Mouse (Mus musculus): ENCODE measurements around the gene Mbl2.
"Not testable (repeated sequence)": the region's sequence is repeated elsewhere in the genome, so short reads cannot be mapped to it uniquely, and the experiment has no call there.

GRCm38 (mm10) chr19:30209006-30209405 is 23.7 kb upstream of the Mbl2 start:
- not testable (repeated sequence) for TF ChIP-seq CTCF (IDR thresholded peaks at IDR 0.05; ENCODE audit: borderline replicate concordance, control insufficient read depth, extremely low read depth, insufficient read depth, low read length, poor library complexity); POLR2A (IDR thresholded peaks at IDR 0.05; ENCODE audit: control insufficient read depth, extremely low read depth, insufficient read depth, low read length, poor library complexity)
